Mouse (Mus musculus) erythroblast, adult 5-6 weeks (primary cell): ENCODE data around the gene Slc38a4. TPM values are rescaled to one million over a fixed set of nuclear protein-coding genes. Genes with fewer than 3 reads are reported as not detected.

Experiments
- ATAC-seq: replicated peaks from 2 replicates; pipeline ENCODE4 v1.8.0; 2016; ENCODE audit warnings: moderate number of reproducible peaks, mild to moderate bottlenecking, moderate TSS enrichment, inconsistent platforms; ENCODE audit not compliant: poor library complexity, low FRiP score, severe bottlenecking
- total RNA-seq, 2 experiments: library from RNA; stranded (forward) in 1 of 2; stranded (reverse) in 1 of 2; fragments of 150-400 nt in 1 of 2; fragments of 200-764, 138-1000 nt in 1 of 2; gene quantifications; 2 replicates each; pipeline versions ENCODE4 v1.2.3 to v1.2.4; 2015 to 2017; ENCODE audit warnings: low replicate concordance in 2 of 2

Gene Slc38a4
- total RNA-seq, 2 experiments from 2014 or later, result not detected

DNA sequence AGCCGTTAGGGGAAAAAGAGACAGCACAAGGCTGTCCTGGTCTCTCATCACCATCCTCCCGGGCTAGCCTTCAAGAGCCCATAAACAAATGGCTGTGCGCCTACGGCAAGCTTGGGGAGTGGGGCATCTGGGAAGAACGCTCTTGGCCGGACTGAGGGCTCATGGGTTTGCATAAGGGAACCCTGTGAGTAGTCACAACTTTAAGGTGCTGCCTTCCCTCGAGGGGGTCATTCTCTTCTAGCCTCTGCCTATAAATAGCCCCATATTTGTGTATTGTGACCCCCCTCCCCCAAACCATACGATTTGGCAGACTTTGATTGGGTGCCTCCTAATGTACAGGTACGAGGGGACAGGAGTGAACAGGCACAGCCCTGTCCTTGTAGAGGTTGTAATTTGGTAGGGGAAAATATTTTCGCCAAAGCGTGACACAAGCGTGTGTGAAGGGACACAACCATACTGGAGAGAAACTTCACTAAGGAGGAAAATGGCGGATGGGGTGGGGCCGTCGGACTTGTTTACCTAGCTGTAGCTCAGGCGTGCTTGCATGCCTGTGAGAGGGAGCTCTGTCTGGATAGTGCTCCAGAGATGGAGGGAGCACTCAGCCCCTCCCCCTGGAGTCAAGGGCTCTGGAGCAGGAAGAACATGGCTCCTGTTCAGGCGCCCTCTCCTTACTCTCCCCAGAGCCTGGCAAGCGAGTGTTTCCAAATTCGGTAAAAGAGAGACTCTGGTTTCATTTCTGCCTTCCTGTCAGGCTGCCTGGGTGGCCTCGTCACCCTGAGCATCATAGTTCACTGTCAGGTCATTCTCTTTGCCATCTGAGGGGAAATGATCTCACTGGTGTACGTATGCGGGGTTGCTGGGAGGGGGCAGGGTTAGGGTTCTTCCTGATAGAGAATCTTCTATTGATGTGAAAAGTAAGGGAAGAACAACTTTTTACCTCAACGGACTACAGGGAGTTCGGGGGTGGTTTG is 3.6 kb upstream of the Slc38a4 start:
- no peak for ATAC-seq

DNA sequence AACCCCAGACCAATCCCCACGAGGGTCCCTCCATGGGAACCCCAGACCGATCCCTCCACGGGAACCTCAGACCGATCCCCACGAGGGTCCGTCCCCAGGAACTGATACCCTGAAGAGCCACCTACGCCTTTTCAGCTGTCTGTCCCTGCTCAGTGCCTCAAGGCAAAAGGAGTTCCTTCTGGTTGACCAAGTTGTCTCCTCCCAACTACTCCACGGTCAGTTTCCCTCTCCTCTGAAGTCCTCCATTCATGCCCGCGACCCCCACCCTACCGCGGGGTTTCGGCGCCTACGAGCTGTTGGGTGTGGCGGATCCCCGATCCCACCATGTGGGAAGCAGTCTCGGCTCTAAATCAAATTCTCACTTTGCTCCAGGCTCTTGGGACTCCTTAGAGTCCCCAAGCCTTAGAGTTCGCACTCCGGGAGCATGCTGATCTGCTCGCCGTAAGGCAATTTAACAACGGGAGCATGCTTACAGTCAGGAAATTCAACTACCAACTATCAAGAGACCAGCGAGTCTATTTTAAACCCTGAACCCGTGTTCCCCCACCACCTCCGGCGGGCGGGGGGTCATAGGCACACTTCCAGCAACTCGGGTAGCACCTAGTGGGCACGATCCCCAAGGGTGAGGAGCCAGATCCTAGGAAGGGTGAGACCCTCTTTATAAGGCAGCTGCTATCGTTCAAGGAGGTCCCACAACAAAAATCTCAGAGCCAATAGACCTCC is 828 bp downstream of the Slc38a4 start:
- ATAC-seq, result no peak

DNA sequence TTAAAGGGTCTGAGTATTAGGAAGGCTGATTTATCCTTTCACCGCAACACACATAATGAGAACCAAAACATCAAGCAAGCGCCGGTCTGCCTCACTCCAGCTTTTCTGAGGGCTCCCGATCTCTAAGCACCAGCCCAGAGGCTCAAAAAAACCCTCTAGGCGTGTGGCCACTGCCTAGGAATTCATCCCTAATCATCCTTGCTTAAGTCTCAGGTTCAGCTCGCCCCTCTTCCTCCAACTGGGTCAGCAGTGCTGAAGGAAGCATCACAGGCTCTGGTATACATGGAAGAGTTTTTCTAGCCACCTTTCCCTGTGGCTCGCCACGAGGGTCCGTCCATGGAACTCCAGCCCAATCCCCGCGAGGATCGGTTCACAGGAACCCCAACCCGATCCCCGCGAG is 1.6 kb downstream of the Slc38a4 start:
- ATAC-seq, result no peak

DNA sequence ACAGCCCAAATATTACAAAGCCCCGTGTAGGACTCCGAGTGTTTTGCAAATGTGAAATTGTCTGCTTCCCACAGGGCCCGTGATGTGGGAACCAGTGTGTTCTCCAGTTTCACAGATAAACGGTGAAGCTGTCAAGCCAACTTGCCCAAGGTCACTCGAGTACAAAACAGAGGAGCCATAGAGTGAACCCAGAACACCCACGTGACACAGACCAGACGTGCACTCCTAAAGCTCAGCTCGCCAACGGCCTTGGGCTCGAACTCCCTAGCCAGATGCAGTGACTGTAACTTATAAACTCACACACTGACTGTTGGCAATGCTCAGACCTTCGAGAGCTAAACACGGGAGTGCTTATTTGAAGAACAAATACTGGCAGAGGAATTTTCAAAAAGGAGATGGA is 5.3 kb downstream of the Slc38a4 start:
- ATAC-seq, result no peak

DNA sequence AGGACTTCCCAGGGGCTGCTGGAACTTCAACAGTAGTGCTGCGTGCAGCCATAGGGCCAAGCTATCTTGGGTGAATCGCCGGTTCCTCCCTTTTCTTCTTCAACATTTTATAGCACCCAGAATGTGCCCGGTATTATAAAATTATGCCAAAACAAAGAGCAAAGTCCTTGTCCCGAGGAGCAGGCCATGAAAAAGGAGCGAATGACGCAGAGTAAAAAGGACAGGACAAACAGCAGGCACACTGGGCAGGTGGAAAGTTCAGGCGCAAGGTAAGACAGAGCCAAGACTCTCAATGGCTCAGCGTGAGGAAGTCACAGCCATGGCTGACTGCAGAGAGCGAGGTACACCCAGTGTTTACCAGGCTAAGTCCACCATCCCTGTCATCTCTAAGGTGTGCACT is 5.7 kb downstream of the Slc38a4 start:
- ATAC-seq, result no peak

DNA sequence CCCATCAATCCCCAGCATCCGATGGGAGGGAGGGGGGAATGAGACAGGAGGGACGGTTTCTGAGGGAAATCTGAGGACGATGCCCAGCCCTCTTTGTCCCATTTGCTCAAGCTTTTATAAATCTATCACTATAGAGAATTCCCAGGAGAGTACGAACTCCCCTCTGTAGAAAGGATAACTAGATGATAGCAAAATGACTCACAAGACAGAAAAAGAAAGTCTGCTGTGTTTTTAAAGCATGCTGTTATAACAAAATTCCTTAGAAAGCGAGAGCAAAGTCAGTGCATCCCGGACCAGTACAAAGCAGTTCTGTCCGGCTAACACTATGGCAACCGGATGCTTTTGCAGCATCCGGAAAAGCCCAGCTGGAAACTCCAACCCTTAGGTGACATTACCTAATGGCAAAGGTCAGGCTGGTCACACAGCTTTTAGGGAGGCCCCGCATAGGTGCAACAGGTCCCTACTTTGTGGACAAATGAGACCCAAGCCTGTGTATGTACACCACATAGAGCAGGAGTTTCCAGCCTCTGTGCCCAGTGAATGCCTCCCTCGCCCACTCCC is 6.4 kb downstream of the Slc38a4 start:
- ATAC-seq, result no peak

DNA sequence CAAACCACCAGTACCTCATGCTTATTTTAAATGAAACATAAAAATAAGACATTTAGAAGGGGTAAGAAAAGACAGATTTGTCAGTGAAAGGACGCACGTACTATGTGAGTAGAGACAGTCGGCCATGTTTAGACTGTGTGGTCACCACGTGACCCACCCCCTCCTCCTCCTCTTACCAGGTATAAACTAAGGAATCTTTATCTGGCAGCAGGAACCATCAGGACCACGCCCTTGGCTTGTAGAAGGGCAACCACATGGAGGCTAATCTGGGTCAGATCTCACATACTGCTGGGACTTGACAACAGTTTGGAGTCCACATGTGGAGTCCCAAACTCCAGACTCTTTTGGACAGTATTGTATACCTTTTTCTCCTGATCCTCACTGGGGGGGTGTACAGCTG is 7.5 kb downstream of the Slc38a4 start:
- no peak for ATAC-seq

DNA sequence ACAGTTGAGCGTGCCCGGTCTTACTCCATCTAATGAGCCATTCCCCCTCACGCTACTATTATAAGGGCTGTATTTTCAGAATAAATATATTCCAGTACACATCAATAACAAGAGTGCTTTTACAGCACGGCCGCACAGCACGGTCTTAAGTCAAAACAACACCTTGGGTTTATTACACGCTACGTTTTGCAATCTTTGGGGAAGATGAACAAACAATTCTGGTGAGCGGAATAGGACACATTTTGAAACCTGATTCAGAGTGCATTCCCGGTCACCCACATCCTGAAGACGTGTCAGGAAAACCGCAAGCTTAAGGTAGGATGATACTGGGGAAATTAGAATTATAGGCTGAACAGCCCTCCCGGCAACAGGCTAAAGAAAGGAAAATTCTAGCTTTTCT is 11.8 kb downstream of the Slc38a4 start:
- no peak for ATAC-seq

DNA sequence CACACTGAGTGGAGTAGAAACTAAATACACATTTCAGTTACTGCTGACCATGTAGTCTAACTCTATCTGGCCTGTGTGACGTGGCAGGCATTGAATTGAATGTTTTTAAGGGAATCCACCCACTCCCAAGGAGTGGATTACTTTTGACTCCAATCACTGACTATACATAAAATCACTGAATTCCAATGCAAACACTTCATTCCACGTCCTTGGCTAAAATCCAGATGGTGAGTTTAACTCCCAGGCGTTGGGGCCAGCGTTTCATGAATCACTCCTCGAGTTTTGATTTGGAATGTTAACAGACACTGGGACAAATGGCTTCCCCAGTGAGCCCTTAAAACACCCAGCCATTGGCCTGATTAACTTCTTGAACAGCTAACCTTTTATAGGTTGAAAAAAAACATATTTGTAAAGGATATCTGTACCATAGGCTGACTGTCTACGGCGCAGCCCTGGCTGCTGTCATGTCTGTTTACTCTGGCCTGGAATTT is 13.7 kb downstream of the Slc38a4 start:
- ATAC-seq, result no peak

DNA sequence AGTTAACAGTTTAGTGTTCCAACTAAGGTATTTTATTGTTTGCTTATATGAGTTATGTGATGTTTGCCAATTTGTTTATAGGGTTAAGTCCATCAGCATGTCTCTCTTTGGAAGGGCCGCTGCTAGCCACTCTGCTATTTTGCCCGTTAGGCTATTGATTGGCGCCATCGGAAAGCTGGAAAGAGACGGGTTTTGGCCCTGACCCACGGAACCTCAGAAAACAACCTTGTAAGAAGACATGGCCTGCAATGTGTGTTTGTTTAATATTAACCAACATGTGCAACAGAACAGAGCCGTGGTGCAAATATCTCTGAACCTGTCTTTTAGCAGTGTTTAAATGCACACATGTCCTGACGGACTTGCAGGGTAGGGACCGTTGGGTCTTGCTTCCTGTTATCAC is 14.6 kb downstream of the Slc38a4 start:
- no peak for ATAC-seq

DNA sequence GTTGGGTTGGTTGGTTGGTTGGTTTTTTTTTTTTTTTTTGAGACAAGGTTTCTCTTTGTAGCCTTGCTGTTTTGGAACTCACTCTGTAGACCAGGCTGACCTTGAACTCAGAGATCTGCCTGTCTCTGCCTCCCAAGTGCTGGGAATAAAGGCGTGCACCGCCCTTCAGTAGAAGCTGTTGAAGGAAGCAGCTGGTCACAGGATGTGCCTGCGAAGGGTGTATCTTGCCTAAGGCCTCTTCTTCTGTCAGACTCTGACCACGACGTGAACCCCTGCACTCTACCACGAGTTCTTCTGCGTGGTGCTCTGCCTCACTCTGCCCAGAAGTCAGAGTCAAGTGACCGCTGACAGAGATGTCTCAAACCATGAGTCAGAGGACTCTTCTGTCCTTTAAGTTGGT is 18.0 kb downstream of the Slc38a4 start:
- ATAC-seq, result no peak

DNA sequence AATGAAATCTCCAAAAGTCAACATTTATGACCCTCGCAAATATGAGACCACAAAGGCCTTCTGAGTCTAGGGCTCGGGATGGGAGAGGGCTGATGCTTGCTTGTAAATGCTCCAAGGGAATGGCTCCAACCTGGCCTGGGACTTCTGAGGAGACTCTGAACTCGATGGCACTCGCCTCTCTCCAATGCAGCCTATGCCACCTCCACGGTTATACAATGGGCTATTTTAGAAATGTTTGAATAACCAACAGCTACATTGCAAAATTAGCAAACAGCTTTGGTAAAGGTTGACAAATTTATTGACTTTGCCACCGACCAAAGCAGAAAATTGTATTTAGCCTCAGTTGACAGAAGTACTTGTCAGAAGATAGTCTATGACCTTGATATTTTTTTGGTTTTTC is 19.9 kb downstream of the Slc38a4 start:
- ATAC-seq, result no peak

DNA sequence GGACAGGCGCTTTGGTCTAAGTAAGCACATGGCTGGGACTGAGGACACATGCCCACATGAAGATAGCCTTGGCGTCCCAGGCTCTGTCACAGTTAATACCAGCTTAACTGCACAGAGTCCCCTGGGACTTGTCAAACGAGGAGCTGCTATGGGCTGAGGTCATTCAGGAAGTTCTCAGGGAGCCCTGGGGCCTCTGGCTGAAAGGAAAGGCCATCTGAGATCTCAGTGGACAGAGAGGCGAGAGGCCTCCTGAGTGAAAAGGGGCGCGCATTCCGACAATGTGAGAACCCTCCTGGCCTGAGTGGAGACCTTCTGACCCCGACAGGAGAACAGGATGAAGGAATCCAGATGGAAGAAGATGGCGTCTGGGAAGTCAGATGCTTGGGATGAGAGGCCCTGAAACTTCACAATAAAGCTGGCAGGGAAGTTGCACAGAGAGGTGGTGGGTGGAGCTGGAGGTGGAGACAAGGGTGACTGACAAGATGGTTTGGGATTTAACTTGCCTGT is 22.2 kb downstream of the Slc38a4 start:
- no peak for ATAC-seq

DNA sequence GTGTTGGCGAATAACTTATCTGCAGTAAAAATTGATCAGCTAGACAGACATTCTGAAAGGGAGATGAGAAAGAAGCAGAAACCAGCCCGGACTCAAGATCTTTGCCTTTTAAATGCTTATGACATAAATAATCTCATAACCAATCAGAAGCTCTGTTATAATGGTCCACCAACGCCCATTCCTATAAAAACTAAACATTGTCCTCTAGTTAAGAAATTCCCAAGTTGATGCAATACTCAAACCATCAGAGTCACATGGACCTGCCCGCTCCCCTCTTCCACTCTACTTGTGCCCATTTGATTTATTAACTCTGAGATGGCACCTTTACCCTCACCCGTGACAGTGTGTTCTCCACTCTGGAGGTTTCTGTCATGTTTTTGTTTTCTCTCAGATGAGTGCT is 23.9 kb downstream of the Slc38a4 start:
- ATAC-seq, result no peak

DNA sequence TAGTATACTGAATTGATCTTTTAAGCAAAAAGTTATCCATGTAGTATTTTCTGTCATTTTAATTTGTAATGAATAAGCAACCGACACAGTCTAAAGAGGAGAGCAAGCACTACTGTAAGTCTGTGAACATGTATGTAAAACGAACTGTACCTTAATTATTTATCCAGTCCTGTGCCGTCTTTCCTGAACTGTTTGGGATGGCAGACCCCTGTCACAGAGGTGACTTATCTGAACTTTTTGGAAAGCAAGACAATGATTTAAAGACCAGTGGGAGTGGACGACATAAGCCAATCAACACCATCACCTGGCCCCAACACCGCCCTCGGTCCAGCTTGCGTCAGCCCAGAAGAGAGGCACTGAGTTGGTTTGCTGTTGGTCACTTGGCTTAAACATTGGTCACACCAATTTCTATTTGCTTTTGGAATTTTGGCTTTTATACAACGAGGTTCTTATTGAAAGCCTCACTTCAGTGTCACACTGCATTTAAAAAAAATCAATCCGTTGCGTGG is 24.7 kb downstream of the Slc38a4 start:
- no peak for ATAC-seq

DNA sequence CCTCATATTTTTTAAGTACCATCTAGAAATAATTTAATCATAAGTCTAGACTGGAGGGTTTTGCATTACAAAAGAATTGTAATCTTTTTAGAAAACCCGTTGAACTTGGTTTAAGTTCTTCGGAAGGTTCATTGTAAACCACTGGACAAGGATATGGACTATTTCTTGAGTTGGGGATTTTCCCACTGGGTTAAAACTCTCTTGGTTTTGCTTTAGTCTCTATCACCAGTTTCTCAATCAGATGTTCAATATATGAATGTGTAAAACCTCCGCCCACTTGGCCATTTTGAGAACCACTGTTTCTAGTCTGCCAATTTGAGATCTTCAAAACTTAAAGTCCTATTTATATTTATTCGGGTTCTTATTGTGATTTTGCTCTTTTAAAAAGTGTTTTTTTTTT is 25.6 kb downstream of the Slc38a4 start:
- no peak for ATAC-seq

DNA sequence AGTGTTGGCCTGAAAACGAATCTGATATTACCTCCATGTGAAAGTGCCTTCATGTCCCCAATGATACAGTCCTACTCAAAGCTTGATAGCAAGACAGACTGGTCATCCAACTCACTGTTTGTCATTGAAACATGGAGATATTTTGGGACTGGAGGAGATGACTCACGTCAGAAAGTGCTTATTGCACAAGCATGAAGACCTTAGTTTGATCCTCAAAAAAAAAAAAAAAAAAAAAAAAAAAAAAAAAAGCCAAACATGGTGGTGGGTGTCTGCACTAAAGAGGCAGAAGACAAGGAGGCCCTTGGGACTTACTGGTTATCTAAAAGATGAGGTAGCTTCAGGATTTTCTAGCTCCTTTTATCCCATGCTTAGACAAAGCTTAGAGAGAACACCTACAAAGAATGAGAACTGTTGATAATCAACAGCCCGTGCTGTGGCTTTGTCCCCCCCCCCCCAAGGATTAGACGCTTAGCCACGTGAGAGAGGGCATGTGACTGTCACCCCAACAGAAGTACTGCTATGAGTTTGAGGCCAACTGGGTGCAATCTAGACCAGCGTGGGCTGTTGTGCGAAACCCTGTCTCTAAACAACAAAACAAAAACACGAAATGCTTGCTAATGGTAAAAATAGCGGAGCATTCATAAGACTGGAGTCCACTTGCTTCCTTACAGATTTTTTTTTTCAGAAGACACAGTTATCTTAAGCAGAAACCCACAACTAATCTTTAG is 26.5 kb downstream of the Slc38a4 start:
- ATAC-seq, result no peak

DNA sequence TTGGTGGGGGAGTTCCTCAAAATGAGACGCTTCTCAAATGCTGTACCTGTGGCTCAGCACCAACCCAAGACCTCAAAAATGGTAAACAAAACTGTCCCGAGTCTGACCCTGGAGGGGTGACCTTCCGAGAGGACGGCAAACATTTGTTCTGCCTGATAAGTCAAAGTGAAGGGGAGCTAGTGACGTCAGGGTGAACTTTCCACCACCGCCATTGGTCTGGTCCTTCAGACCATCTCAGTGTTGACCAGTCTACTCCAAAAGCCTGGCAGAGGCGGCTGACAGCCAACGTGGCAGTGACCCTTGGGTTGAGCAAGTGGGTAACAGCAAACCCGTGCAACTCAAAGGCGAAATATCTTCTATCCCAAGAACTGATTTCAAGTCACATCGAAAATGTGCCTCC is 27.1 kb downstream of the Slc38a4 start:
- ATAC-seq, result no peak

DNA sequence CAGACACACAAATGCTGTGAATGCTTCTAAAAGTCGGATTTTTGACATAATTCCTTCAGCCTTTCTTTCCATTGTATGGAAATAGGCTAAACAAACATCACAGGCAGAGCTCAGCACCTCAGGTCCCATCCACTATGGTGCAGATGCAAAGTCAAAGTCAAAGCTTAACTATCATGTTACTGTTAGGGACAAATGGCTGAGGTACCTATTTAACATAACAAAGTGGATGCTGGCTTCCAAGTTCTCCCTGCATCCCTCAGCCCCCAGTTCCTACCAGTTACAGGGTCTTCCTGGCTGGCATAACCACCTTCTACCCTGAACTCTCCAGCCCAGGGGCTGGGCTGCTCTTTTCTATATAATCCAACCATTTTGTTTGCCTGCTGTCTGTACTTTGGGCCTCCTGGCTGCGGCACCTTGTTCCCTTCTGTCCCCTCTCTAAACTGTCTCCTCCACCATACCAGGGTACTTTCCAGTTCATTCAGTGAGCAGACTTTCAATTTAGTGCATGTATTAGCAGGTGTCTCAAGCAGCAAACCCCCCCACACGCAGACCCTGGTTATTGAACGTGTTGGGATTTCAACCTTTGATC is 27.6 kb downstream of the Slc38a4 start:
- no peak for ATAC-seq
